Comparison of ENCODE assay signal across 14 mouse cellular contexts in the genomic region with DNA sequence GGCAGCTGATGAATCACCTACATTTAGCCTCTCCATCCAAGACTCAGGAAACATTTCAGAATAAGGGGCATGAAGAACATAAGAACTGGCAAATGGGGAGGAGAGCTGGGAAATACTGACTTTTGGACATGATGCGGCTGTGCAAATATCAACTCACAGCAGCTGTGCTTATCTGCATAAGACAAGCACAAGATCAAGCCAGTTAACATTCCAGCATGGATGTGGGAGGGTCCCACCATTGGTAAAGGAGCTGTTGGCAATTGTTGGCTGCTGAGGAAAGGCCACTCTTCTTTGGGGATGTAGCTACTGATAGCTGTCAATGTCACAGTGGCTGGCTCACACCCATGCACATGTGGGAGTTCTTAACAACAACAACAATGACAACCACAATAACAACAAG.
"Had no signal": no experiment of that assay in that cellular context is flagged by ENCODE, and none has a peak within 500 bp of the region (broad histone marks: within the 10 kb centered on the region; RNA-seq: fewer than 3 reads in every experiment).

No protein-coding gene starts in this region.

- H3K27me3 ChIP-seq: liver, embryonic 13.5 days; midbrain, embryonic 12.5 days; neural tube, embryonic 13.5 days had no signal

- H3K9me3 ChIP-seq: liver, embryonic 13.5 days; midbrain, embryonic 12.5 days; neural tube, embryonic 13.5 days had no signal

- H3K4me3 ChIP-seq: layer of hippocampus, adult 2 months; left cerebral cortex, adult 2 months; liver, embryonic 13.5 days; midbrain, embryonic 12.5 days; myocyte; neural tube, embryonic 13.5 days had no signal

- H3K36me3 ChIP-seq: liver, embryonic 13.5 days; midbrain, embryonic 12.5 days; neural tube, embryonic 13.5 days had no signal

- H3K4me1 ChIP-seq: liver, embryonic 13.5 days; midbrain, embryonic 12.5 days; neural tube, embryonic 13.5 days had no signal

- ATAC-seq: intestine, postnatal 0 days; lung, postnatal 0 days; midbrain, embryonic 16.5 days had no signal

- H3K4me2 ChIP-seq: liver, embryonic 13.5 days; midbrain, embryonic 12.5 days; neural tube, embryonic 13.5 days had no signal

- H3K9ac ChIP-seq: liver, embryonic 13.5 days; midbrain, embryonic 12.5 days; neural tube, embryonic 13.5 days had no signal

- H3K27ac ChIP-seq: kidney, postnatal 0 days; layer of hippocampus, adult 2 months; left cerebral cortex, adult 2 months; liver, embryonic 13.5 days; midbrain, embryonic 12.5 days; neural tube, embryonic 13.5 days had no signal

- DNase-seq: kidney, adult 2 months; kidney, postnatal 25 days; layer of hippocampus, adult 9-11 months; liver, embryonic 13.5 days; thymus, postnatal 25 days had no signal
